Mouse (Mus musculus): Measurements from ENCODE around the gene Plod3. TPM values are rescaled to one million over a fixed set of nuclear protein-coding genes. Genes with fewer than 3 reads are reported as not detected.
"Not testable (repeated sequence)": the region's sequence is repeated elsewhere in the genome, so short reads cannot be mapped to it uniquely, and the experiment has no call there.

Plod3 gene
- 15.4 and 16.0 TPM in 2 replicates for polyA plus RNA-seq (2012; ENCODE audit: insufficient read depth, insufficient read length, missing spikeins)

DNA sequence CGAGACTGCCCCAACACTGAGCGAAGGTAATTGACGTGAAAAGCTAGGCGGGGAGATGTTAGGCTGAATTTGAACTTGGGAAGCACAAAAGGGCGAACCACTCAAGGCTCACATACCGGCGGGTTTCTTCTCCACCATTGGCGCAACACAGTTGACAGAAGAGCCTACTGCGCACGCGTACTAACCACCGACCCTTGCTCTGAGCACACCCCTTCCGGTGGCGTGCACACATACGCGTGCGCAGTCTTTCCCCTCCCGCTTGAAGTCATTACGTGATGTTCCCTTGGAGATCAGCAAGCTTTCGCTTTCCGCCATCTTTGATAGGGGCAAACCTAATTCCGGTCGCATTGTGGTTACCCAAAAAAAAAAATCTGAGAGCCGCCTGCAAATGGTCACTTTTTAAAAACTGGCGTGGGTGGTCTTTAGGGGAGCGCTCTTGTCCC, at the start of gene Plod3:
Gene Plod3, plus strand, starts transcription at position 325 of the 443 bp plus-strand sequence.
- peaks cover 2% of the 10 kb centered on the region; the same call in 1 of the 2 replicates for H3K4me1 ChIP-seq (ENCODE audit: control insufficient read depth, insufficient read depth, insufficient read length, low read length)
- peak within 1 kb of the TSS; percentile 83 for H3K4me3 ChIP-seq (ENCODE audit: insufficient read depth, low read depth, low read length)
- peak within 1 kb of the TSS; percentile 84 for H3K27ac ChIP-seq (replicated peaks; ENCODE audit: low read depth, low read length)

DNA sequence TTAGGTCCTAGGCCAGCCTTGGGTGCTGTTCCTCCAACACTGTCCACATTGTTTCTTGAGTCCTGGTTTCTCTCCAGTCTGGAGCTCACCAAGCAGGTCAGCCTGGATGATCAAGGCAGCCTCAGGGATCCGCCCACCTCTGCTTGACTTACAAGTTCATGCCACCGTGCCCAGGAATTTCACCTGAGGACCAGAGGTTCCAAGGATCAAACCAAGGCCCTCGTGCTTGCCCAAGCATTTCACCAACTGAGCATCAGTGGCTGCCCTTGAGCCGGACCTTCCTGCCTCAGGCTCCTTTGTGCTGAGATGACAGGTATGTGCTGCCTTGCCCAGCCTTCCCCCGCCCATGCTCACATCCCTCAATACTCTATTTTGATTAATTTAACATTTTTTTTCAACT, 49.2 kb upstream of the Plod3 start:
- Histone ChIP-seq H3K4me1 (ENCODE audit: control insufficient read depth, insufficient read depth, insufficient read length, low read length) (no peaks in the 10 kb centered on the region), H3K4me3 (ENCODE audit: insufficient read depth, low read depth, low read length) (no peak overlapping the region), H3K27ac (replicated peaks; ENCODE audit: low read depth, low read length) (no peak overlapping the region)

DNA sequence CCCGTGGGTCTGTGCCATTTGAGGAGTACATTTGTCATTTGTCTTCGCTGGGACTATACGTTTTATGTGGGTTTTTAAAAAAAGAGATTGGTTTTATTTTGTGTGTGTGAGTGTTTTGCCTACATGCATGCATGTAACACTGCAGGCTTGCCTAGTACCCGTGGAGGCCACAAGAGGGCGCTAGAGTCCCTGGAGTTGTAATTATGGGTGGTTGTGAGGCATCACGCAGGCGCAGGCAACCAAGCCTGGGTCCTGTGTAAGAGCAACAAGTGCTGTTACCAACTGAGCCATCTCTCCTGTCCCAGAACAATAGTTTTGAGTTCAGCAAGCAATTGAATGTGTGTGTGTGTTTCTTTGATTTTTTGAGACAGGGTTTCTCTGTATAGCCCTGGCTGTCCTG, 47.5 kb upstream of the Plod3 start:
- no peak overlapping the region for H3K4me3 ChIP-seq (ENCODE audit: insufficient read depth, low read depth, low read length)
- no peak overlapping the region for H3K27ac ChIP-seq (replicated peaks; ENCODE audit: low read depth, low read length)

DNA sequence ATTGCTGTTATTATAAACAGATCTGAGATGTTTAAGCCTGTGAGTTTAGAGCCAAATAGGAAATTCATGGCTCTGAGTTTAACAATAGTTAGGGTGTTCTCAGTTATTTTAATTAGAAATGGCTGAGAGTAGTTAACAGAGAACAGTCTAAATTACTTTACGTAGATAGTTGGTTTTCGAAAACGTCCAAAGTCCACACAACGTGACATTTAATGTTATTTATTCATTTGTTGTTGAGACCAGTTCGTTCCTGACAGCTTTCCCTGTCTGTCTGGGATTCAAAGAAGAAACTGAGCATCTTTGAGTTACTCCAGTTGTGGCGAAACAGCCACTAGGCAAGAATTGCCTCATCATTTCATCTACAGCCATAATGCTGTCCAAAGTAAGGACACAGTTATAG, 46.8 kb upstream of the Plod3 start:
- H3K27ac ChIP-seq (replicated peaks; ENCODE audit: low read depth, low read length); H3K4me1 ChIP-seq (ENCODE audit: control insufficient read depth, insufficient read depth, insufficient read length, low read length): not testable (repeated sequence)

More for the DNA sequence above, 47.5 kb upstream of the Plod3 start:
- H3K4me1 ChIP-seq (ENCODE audit: control insufficient read depth, insufficient read depth, insufficient read length, low read length): no peaks in the 10 kb centered on the region

DNA sequence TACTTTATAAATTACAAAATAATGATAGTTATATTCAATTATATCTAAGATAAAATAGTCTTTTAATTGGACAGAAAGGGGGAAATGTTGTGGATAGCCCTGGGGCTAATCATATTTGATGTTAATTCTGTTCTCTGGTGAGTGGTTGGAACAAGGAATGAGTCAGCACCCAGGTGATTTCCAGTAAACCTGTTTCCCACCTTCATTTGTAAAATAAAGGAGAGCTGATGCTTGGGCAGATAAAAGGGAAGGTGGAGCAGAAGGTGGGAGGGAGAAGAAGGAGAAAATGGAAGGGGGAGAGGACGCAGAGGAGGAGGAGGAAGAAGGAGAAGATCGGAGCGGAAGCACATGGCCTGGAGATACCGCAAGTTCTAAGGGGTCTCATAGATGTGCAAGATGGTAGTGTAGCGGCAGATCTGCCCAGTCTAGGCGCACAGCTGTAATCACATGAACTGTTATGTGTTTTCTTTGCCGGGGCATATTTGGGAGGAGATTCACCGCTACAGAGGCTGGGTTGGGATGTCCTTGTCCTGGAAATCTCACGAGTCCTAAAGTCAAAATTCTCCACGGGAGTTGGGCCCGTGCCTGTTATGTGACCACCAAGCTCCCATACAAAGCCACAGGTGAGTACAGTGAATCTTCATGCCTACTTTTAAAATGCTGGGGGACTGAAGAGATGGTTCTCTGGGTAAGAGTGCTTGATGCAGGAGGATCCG, 45.8 kb upstream of the Plod3 start:
- no peak overlapping the region for H3K4me3 ChIP-seq (ENCODE audit: insufficient read depth, low read depth, low read length)
- no peak overlapping the region for H3K27ac ChIP-seq (replicated peaks; ENCODE audit: low read depth, low read length)
- H3K4me1 ChIP-seq (ENCODE audit: control insufficient read depth, insufficient read depth, insufficient read length, low read length): no peaks in the 10 kb centered on the region

More for the DNA sequence above, 46.8 kb upstream of the Plod3 start:
- H3K4me3 ChIP-seq (ENCODE audit: insufficient read depth, low read depth, low read length): not testable (repeated sequence)

DNA sequence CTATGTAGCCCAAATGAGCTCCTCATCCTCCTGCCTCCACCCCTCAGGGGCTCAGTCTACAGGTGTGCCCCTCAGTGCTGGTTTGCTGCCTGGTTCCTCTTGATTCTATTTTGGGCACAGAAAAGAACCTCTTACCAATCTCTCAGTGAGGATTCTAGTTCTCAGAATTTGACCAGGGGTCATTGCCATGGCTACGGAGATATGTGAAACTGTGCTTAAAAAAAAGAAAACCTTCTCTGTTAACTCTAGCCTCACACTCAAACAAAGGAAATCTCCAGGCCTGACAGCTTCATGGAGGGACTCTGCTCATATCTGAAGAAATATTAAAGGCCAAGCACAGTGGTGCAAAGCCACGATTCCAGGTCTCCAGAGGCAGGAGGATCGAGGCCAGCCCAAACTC, 44.0 kb upstream of the Plod3 start:
- Histone ChIP-seq H3K27ac (replicated peaks; ENCODE audit: low read depth, low read length) (no peak overlapping the region), H3K4me3 (ENCODE audit: insufficient read depth, low read depth, low read length) (no peak overlapping the region)

DNA sequence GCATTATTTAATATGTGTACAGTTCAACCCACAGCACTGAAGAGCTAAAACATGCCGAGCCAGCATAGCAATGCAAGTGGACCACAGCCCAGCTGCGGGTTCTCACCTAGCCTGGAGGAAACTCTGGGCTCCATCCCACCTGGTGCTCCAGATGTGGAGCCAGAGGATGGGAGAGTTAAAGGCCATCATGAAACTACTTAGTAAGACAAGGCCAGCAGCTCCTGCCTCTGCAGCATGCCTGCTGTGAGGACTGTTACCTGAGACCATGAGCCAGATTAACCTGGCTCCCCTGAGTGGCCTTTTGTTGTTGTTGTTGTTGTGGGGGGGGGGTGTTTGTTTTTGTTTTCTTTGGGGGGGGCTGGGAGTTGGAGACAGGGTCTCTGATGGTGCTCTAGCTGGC, 43.4 kb upstream of the Plod3 start:
- Histone ChIP-seq H3K4me3 (ENCODE audit: insufficient read depth, low read depth, low read length) (no peak overlapping the region), H3K4me1 (ENCODE audit: control insufficient read depth, insufficient read depth, insufficient read length, low read length) (no peaks in the 10 kb centered on the region), H3K27ac (replicated peaks; ENCODE audit: low read depth, low read length) (no peak overlapping the region)

More for the DNA sequence above, 44.0 kb upstream of the Plod3 start:
- no peaks in the 10 kb centered on the region for H3K4me1 ChIP-seq (ENCODE audit: control insufficient read depth, insufficient read depth, insufficient read length, low read length)

DNA sequence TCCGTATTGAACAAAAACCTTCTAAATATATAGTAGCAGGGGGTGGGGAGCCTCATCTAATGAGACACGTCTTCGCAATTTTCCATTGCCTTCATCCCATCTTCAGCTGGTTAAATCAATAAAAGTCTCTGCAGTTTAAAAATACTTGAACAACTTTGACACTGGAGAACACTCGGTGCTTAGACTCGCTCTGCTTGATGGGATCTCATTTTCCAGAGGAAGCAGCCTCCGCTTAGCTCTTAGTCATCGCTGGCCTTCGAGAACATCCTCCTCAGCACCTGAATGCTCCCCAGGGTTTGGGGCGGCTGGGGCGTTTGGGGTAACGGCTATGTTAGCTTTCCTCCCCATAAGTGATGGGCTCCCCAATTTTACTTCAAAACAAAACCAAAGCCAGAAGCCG, 41.7 kb upstream of the Plod3 start:
- Histone ChIP-seq H3K4me3 (ENCODE audit: insufficient read depth, low read depth, low read length) (no peak overlapping the region), H3K27ac (replicated peaks; ENCODE audit: low read depth, low read length) (no peak overlapping the region), H3K4me1 (ENCODE audit: control insufficient read depth, insufficient read depth, insufficient read length, low read length) (no peaks in the 10 kb centered on the region)

DNA sequence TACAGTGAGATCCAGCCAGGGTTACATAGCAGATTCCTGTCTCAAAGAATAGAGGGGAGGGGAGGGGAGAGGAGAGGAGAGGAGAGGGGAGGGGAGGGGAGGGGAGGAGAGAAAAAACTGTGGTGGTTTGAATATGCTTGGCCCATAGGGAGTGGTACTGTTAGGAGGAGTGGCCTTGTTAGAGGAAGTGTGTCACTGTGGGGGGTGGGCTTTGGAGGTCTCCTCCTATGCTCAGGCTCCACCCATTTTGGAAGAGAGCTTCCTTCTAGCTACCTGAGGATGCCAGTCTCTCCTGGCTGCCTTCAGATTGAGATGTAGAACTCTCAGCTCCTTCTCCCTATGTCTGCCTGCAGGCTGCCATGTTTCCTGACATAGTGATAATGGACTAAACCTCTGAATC, 38.9 kb upstream of the Plod3 start:
- Histone ChIP-seq H3K4me3 (ENCODE audit: insufficient read depth, low read depth, low read length) (no peak overlapping the region), H3K27ac (replicated peaks; ENCODE audit: low read depth, low read length) (no peak overlapping the region), H3K4me1 (ENCODE audit: control insufficient read depth, insufficient read depth, insufficient read length, low read length) (no peaks in the 10 kb centered on the region)

DNA sequence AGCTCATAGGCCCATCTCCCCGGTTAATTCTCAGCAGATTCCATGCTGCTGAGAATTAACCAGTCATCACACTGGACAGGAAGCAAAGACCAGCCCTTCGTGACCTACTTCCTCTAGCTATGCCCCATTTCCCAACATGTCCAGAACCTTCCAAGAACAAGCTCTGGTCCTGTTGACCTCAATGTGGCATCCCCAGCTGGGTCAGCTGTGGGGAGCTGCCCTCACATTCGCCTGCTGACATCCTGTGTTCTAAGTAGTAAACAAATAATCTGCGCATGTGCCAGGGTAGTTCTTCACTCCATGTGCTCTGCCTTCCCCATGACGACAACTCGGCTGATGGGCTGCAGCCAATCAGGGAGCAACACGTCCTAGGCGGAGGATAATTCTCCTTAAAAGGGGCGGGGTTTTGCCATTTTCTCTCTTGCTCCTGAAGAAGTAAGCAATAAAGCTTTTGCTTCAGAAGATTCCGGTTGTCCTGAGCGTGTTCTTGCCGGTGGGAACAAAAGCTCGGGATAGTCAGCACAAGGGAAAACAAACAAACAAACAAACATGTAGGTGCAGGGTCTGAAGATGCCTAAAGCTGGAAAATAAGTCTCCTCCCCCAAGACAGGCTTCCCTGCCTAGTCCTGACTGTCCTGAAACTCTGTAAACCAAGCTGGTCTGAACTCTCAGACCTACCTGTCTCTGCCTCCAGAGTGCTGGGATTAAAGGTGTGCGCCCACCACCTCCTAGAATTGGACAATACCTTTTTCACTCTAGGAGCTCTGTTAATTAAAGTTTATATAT, 37.1 kb upstream of the Plod3 start:
- H3K27ac ChIP-seq (replicated peaks; ENCODE audit: low read depth, low read length): peak overlapping the region; percentile 57; the same call in 1 of the 2 replicates
- not testable (repeated sequence) for H3K4me3 ChIP-seq (ENCODE audit: insufficient read depth, low read depth, low read length); H3K4me1 ChIP-seq (ENCODE audit: control insufficient read depth, insufficient read depth, insufficient read length, low read length)

DNA sequence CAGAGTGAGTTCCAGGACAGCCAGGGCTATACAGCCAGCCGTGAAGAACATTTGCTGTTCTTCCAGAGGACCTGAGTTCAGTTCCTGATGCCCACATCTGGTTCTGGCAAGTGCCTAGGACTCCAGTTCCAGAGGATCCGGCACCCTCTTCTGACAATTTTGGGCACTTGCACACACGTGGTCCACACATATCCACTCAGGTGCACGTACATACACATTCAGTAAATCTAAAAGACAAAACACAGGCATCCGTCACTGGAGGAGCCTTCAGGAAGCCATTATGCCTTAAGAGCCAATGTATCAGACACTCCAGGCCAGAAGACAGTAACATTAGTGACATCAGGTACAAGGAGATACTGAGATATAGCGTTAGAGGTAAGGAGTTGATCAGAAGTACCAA, 36.3 kb upstream of the Plod3 start:
- H3K27ac ChIP-seq (replicated peaks; ENCODE audit: low read depth, low read length): no peak overlapping the region
- H3K4me1 ChIP-seq (ENCODE audit: control insufficient read depth, insufficient read depth, insufficient read length, low read length): peaks cover 5% of the 10 kb centered on the region
- no peak overlapping the region for H3K4me3 ChIP-seq (ENCODE audit: insufficient read depth, low read depth, low read length)

DNA sequence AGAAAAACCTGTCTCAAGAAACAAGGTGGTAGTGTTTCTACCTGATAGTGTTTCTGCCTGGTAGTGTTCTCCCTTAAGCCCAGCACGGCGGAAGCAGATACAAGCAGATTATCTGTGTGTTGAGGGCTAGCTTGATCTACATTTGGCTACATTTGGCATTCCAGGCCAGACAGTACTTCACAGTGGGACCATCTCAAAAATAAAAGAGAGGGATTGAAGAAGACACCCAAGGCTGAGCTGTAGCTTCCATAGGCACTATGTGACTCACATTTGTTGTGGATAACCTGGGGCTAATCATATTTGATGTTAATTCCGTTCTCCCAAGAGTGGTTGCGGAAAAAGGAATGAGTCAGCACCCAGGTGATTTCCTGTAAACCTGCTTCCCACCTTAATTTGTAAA, 34.7 kb upstream of the Plod3 start:
- no peak overlapping the region for H3K27ac ChIP-seq (replicated peaks; ENCODE audit: low read depth, low read length)
- H3K4me1 ChIP-seq (ENCODE audit: control insufficient read depth, insufficient read depth, insufficient read length, low read length): peaks cover 8% of the 10 kb centered on the region
- no peak overlapping the region for H3K4me3 ChIP-seq (ENCODE audit: insufficient read depth, low read depth, low read length)

DNA sequence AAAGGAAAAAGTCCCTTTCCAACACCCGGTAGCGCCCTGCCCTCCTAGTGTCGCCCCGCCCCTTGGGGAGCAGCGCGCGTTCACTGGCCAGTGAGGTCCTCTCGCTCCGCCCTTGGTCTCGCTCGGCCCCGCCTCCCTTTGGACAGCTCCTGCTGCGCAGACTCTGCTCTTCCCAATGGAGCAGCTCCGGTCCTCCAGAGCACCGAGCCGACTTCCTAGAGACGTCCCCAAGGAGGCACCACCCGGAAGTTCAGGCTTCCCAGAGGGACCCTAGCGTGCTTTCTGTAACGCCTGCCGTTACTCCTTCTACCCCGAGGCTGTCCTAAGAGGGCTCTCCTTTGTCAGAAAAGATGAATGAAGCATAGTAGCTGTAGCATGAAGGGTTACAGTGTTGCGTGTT, 33.8 kb upstream of the Plod3 start, which contains the start of gene Fis1:
Gene Fis1, plus strand, starts transcription at position 261 of the 400 bp plus-strand sequence.
- peak within 1 kb of the TSS; percentile 75 for H3K4me3 ChIP-seq (ENCODE audit: insufficient read depth, low read depth, low read length)
- H3K4me1 ChIP-seq (ENCODE audit: control insufficient read depth, insufficient read depth, insufficient read length, low read length): peaks cover 8% of the 10 kb centered on the region
- H3K27ac ChIP-seq (replicated peaks; ENCODE audit: low read depth, low read length): peak within 1 kb of the TSS; percentile 55

DNA sequence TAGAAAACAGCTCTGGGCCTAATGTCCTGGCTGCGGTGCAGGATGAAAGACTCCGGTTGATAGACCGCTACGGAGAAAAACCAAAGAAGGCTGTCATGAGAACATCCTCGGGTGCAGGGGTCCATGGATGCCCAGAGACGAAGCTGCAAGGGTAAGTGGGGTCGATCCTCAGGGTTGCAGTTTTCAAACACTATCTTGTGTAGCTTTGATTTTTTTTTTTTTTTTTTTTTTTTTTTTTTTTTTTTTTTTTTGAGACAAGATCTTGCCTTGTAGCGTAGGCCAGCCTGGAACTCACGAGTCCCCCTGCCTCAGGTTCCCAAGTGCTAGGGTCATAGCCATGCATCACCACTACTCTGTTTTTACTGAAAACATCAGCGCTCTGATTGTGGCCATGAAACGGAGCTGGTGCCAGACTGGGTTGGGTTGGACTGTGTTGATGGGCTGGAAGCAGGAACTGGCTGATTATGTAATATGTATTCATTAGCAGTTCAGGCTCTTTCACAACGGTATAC, 33.3 kb upstream of the Plod3 start:
- peak overlapping the region; percentile 55 for H3K27ac ChIP-seq (replicated peaks; ENCODE audit: low read depth, low read length)
- peak overlapping the region; percentile 75 for H3K4me3 ChIP-seq (ENCODE audit: insufficient read depth, low read depth, low read length)
- peaks cover 8% of the 10 kb centered on the region for H3K4me1 ChIP-seq (ENCODE audit: control insufficient read depth, insufficient read depth, insufficient read length, low read length)

DNA sequence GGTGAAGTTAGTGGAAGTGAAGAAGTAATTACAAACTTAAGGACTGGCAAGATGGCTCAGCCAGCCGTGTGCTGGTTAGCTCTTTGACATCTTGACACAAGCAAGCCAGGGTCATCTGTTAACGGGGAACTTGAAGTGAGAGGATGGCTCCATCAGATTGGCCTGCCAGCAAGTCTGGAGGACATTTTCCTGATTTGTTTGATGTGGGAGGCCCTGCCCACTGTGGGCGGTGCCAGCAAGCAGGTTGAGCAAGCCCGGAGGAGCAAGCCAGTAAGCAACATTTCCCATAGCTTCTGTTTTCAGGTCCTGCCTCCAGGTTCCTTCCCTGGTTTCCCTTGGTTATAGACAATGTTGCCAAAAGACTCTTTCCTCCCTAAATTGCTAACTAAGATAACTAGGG, 31.2 kb upstream of the Plod3 start:
- Histone ChIP-seq H3K27ac (replicated peaks; ENCODE audit: low read depth, low read length) (no peak overlapping the region), H3K4me1 (ENCODE audit: control insufficient read depth, insufficient read depth, insufficient read length, low read length) (peaks cover 8% of the 10 kb centered on the region), H3K4me3 (ENCODE audit: insufficient read depth, low read depth, low read length) (no peak overlapping the region)

Measured in brown adipose tissue, adult 24 weeks (tissue).